Mouse (Mus musculus) intestine, postnatal 0 days (tissue): Measurements from ENCODE around the gene Ccar1. TPM values are rescaled to one million over a fixed set of nuclear protein-coding genes. Genes with fewer than 3 reads are reported as not detected.
A peak's percentile ranks its signal among the peaks of the same experiment; 100 is the strongest.
"Not testable (repeated sequence)": the region's sequence is repeated elsewhere in the genome, so short reads cannot be mapped to it uniquely, and the experiment has no call there.

Source experiments
- ATAC-seq: fragments of 200-750 bp; cut with Nextera tagmentation; 2 replicates; pipeline ENCODE4 v1.8.0; 2017; ENCODE audit warnings: mild to moderate bottlenecking, moderate TSS enrichment, moderate library complexity
- H3K27ac ChIP-seq: fragments of 300-500 bp; sonication (generic); 2 replicates; pipeline ENCODE4 v1.5.1; 2014; ENCODE audit warnings: mild to moderate bottlenecking, low read depth, low read length, moderate library complexity
- H3K27me3 ChIP-seq: fragments of 300-500 bp; sonication (generic); replicated peaks from 2 replicates; pipeline ENCODE4 v1.6.1; 2014; ENCODE audit warnings: low read length, mixed read lengths; ENCODE audit not compliant: control insufficient read depth, insufficient read depth
- H3K36me3 ChIP-seq: fragments of 300-500 bp; sonication (generic); 2 replicates; pipeline ENCODE4 v1.6.1; 2014; ENCODE audit warnings: mild to moderate bottlenecking, moderate library complexity; ENCODE audit not compliant: control insufficient read depth, insufficient read depth
- H3K4me1 ChIP-seq: fragments of 300-500 bp; sonication (generic); replicated peaks from 2 replicates; pipeline ENCODE4 v1.6.1; 2014; ENCODE audit warnings: antibody characterized with exemption, low read length, mixed read lengths; ENCODE audit not compliant: control insufficient read depth, insufficient read depth
- H3K4me2 ChIP-seq: fragments of 300-500 bp; sonication (generic); replicated peaks from 2 replicates; pipeline ENCODE4 v1.6.1; 2014; ENCODE audit warnings: low read depth, mild to moderate bottlenecking, moderate library complexity
- H3K4me3 ChIP-seq: fragments of 300-500 bp; sonication (generic); 2 replicates; pipeline ENCODE4 v1.5.1; 2014; ENCODE audit warnings: low read depth, low read length
- H3K9ac ChIP-seq: fragments of 300-500 bp; sonication (generic); 2 replicates; pipeline ENCODE4 v1.6.1; 2014; ENCODE audit warnings: mild to moderate bottlenecking, low read depth, low read length
- H3K9me3 ChIP-seq: fragments of 300-500 bp; sonication (generic); 2 replicates; pipeline ENCODE4 v1.6.1; 2016; ENCODE audit warnings: mixed run types; ENCODE audit not compliant: control insufficient read depth
- CTCF ChIP-seq: sonication (generic); IDR thresholded peaks from 2 replicates; pipeline ENCODE4 v1.5.1; 2016; ENCODE audit warnings: low read depth, mild to moderate bottlenecking, control low read depth, antibody characterized with exemption, moderate library complexity
- WGBS: fragments of 180-500 bp; shearing (Covaris S2); extraction: QIAGEN DNeasy Blood & Tissue Kit; methylation state at CpG from one replicate; pipeline ENCODE4 v1.1.7; 2014; 5-methylcytosine and 5-hydroxymethylcytosine counted together
- polyA plus RNA-seq: library from polyadenylated mRNA; unstranded; fragments of >200 nt; fragmentation: Nextera tagmentation; extraction: Ambion mirVana; gene quantifications from 2 replicates; pipeline ENCODE4 v1.2.1, GENCODE M21; 2015

Ccar1 gene
- polyA plus RNA-seq, 1 experiment from 2014 or later, result 45.7 TPM

DNA sequence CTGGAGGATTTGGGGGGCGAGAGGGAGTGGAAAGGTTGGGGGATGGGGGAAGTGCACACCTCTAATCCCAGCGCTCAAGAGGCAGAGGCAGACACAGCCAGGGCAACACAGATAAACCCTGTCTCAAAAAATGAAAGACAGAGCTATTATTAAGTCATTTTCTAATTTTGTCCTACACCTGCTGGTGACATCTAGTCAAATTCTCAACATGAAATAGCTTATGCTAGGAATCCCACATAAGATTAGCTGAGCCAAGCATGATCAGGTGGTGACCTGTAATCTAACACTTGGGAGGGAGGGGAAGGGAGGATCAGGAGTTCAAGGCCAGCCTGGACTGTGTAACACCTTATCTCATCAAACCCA is 986 bp upstream of the Ccar1 start:
- no peaks in the 10 kb centered on the region for H3K4me1 ChIP-seq
- TF ChIP-seq CTCF, result no peak
- peak overlapping the region; percentile 99 for H3K4me3 ChIP-seq
- no peak overlapping the region for H3K9ac ChIP-seq
- no peaks in the 10 kb centered on the region for H3K9me3 ChIP-seq
- no peaks in the 10 kb centered on the region for H3K27me3 ChIP-seq
- 57% methylated on average over 2 of the region's 2 CpGs for WGBS
- peak overlapping the region; percentile 93; the same call in 1 of the 2 replicates for H3K27ac ChIP-seq
- ATAC-seq, result no peak
- H3K36me3 ChIP-seq, result peaks cover 15% of the 10 kb centered on the region
- peak overlapping the region; percentile 64 for H3K4me2 ChIP-seq

DNA sequence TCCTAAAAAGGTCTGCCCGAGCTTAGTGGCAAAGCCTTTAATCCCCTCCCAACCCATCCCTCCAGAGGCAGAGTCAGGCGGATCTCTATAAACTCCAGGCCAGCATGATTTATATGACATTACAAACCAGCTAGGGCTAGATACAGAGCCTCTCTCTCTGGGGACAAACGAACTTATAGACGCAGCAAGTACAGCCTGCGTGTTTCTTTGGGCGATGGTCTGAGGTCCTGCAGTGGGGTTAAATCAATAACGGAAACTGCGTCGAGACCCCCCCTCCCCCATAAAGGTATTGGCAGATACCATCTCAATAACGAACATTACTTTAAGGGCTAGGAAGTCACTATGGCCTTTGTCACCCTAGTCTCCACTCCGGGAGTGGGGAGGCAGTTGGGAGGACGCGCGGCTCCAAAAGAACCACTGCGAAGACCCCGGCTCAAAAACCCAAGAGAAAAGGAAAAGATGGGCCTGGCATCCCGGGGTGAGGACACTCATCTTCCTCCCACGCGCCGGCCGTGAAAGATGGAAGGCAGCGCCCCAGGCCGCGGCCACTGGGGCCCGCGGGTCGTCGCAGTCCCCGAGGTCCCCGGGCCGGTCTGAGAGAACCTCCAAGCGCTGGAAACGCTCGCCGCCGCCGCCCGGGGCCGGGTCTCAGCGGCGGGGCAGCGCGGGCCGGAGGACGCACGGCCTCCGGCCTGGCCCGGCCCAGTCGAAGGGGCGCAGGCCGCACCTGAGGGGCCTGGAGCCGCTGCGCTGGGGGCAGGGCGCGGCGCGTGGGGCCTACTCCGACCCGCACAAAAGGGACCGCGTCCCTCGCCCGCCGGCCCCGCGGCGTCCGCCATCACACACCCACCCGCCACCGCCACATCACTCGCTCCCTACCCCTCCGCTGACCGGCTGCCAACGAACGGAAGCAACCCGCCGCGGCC is 572 bp downstream of the Ccar1 start:
- ATAC-seq, result peak; percentile 73
- no peak for TF ChIP-seq CTCF

DNA sequence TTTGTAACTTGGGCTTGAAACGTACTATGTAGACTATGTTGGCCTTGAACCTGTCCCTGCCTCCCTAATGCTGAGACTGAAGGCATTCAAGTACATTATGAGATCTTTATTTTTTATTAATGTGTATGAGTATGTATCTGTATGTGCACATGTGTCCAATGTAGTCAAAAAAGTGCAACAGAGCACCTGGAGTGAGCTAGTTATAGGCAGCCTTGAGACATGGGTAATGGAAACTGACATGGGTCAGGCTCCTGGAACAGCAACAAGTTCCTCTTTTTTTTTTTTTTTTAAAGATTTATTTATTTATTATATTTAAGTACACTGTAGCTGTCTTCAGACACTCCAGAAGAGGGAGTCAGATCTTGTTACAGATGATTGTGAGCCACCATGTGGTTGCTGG is 10.3 kb downstream of the Ccar1 start:
- not testable (repeated sequence) for H3K27ac ChIP-seq, ATAC-seq, H3K4me3 ChIP-seq, H3K4me2 ChIP-seq, H3K27me3 ChIP-seq, H3K4me1 ChIP-seq, H3K9ac ChIP-seq, H3K9me3 ChIP-seq
- H3K36me3 ChIP-seq, result peaks cover 93% of the 10 kb centered on the region
- WGBS, result 87% methylated on average over 1 of the region's 1 CpGs

More for the DNA sequence above, 572 bp downstream of the Ccar1 start:
- peak overlapping the region; percentile 94 for H3K9ac ChIP-seq
- H3K9me3 ChIP-seq, result no peaks in the 10 kb centered on the region
- H3K27me3 ChIP-seq, result no peaks in the 10 kb centered on the region
- H3K36me3 ChIP-seq, result peaks cover 30% of the 10 kb centered on the region
- H3K4me3 ChIP-seq, result peak overlapping the region; percentile 99
- H3K4me1 ChIP-seq, result no peaks in the 10 kb centered on the region
- WGBS, result under 1% methylated on average over 68 of the region's 78 CpGs
- peak overlapping the region; percentile 64 for H3K4me2 ChIP-seq
- H3K27ac ChIP-seq, result peak overlapping the region; percentile 93

DNA sequence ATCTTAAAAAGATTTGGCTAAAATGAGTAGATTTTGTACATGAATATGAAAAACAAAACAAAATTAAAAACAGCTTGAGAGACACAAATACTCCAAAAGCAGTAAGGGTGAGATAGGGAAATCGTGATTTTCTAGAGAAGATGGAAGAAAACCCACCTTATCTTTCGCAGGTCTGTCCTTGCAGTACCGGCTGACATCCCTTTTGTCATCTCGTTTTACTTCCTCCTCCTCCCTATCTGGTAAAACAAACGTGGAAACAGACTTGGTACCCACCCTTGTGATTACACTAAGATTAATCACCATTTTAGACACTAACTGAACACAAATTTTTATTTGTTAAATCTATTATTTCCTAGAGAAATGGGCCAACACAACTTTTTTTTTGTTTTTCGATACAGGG is 41.3 kb downstream of the Ccar1 start:
- Histone ChIP-seq H3K27me3 (no peaks in the 10 kb centered on the region), H3K9ac (no peak overlapping the region), H3K4me3 (no peak overlapping the region), H3K4me2 (no peak overlapping the region), H3K4me1 (no peaks in the 10 kb centered on the region), H3K9me3 (no peaks in the 10 kb centered on the region), H3K27ac (no peak overlapping the region), H3K36me3 (peaks cover 82% of the 10 kb centered on the region)
- TF ChIP-seq CTCF, result no peak
- no peak for ATAC-seq
- 64% methylated on average over 6 of the region's 6 CpGs for whole genome bisulfite sequencing

DNA sequence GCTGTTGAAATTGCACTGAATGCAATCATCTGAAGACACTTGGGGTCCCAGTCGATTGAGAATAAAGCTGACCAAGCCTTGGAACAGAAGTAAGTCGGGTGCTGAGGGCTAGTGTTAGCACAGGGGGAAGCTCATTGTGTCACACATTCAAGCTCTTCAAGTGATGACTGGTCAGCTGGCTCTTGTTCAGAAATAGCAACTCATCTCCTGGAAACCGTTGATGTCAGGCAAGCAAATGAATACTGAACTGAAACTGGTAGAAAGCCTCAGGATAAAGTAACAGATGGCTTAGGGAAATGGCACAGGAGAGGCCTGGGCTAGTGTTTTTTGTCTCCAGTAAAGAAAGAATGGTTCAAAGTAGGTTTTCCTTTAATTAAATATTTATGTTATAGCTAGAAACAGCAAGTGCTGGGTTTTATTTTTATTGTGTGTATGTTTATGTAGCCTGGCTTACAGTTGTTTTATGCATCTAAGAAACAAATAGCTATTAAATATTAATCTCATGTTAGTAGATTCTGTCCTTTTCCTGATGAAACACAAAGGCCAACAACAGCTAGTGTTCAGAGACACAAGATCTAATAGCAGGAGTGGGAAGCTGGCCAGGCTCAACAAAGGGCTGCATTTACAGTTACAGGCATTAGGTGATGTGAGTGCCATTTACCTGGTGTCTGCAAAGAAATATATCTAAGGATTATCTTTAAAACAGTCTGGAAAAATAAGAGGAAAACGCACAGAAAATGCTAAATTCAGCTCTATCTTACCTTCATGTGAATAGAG is 51.9 kb downstream of the Ccar1 start:
- Histone ChIP-seq H3K9ac (no peak overlapping the region), H3K9me3 (no peaks in the 10 kb centered on the region), H3K4me2 (no peak overlapping the region), H3K27me3 (no peaks in the 10 kb centered on the region), H3K27ac (no peak overlapping the region), H3K4me3 (no peak overlapping the region), H3K36me3 (peaks cover 28% of the 10 kb centered on the region), H3K4me1 (no peaks in the 10 kb centered on the region)
- no peak for TF ChIP-seq CTCF
- 85% methylated on average over 4 of the region's 4 CpGs for WGBS
- no peak for ATAC-seq

DNA sequence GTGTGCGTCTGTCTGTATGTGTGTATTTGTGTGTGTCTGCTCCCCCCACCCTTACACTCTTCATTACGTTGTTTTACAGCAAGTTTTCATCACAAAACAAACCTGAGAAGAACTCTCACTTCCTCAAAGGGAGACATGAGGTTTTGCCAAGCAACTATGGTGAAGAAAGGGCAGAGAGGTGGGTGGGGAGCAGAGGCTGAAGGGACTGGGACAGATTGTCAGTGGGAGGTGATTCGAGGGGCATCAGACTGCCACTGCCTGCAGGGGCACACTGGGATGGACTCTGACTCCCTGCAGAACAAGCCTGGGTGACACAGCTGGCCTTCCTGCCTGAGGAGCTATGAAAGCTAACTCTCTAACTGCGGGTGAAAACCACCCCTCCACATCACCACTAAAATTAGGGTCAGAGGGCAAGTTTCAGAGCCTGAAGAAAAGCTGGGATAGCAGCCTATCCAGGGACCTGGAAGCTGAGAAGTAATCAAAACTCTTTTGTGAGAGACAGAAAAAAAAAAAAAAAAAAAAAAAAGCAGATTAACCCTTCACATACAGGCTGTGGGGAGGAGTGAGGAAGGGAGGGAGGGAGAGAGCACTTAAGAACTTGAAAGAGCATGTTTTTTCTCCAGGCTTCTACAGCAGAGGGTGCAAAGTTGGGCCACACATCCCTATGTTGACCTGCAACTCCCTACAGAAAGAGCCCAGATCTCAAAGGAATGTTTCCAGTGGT is 55.0 kb downstream of the Ccar1 start:
- Histone ChIP-seq H3K27ac (no peak overlapping the region), H3K4me3 (no peak overlapping the region), H3K9me3 (no peaks in the 10 kb centered on the region), H3K4me2 (no peak overlapping the region), H3K9ac (no peak overlapping the region), H3K4me1 (no peaks in the 10 kb centered on the region), H3K27me3 (no peaks in the 10 kb centered on the region), H3K36me3 (peaks cover 13% of the 10 kb centered on the region)
- no peak for TF ChIP-seq CTCF
- WGBS, result 41% methylated on average over 4 of the region's 4 CpGs
- ATAC-seq, result no peak
